Comparison of ENCODE assay signal across 9 mouse cellular contexts in the genomic region with DNA sequence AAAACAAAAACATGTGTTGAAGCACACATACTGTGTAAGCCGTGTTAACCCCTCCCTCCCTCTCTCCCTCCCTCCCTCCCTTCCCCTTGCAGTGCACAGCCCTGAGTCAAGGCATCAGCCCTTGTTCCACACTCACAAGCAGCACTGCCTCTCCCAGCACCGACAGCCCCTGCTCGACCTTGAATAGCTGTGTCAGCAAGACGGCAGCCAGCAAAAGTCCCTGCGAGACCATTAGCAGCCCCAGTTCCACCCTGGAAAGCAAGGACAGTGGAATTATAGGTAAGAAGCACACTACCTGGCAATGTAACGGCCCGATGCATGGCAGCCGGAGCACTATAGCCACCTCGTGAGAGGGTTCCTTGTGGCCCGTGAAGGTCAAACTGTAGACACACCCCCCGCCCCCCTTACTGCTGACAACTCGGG.
DNase-seq lines count a peak whose midpoint lies in the region; ATAC-seq and TF ChIP-seq lines count a peak whose summit lies in the region.
"Had no signal": no experiment of that assay in that cellular context is flagged by ENCODE, and none has a peak within 500 bp of the region (broad histone marks: within the 10 kb centered on the region; RNA-seq: fewer than 3 reads in every experiment).

No protein-coding gene starts in this region.

- peaks cover 4% of the 10 kb centered on the region; the same call in 1 of the 2 replicates for H3K36me3 ChIP-seq in intestine, embryonic 14.5 days (ENCODE audit: control insufficient read depth, insufficient read depth, low read length)
- H3K36me3 ChIP-seq in intestine, postnatal 0 days (ENCODE audit: control insufficient read depth, insufficient read depth): peaks cover 13% of the 10 kb centered on the region; the same call in 1 of the 2 replicates
- peaks cover 36% of the 10 kb centered on the region for H3K36me3 ChIP-seq in embryonic facial prominence, embryonic 10.5 days (replicated peaks)
- H3K36me3 ChIP-seq in kidney, adult 2 months (ENCODE audit: control insufficient read depth, insufficient read depth, low read length): no peaks in the 10 kb centered on the region

- no peak for TF ChIP-seq POLR2A in kidney, adult 2 months (IDR thresholded peaks at IDR 0.05; ENCODE audit: low read depth, low read length)

- no peaks in the 10 kb centered on the region for H3K9me3 ChIP-seq in intestine, embryonic 14.5 days (ENCODE audit: control insufficient read depth, low read length)
- H3K9me3 ChIP-seq in intestine, postnatal 0 days (ENCODE audit: control insufficient read depth): no peaks in the 10 kb centered on the region
- H3K9me3 ChIP-seq in embryonic facial prominence, embryonic 10.5 days: no peaks in the 10 kb centered on the region

- ATAC-seq in intestine, embryonic 14.5 days (replicated peaks; ENCODE audit: low FRiP score, low TSS enrichment, low read depth): 0 out of 2 replicates have a peak, but pooled peaks have one; percentile 44
- no peak for ATAC-seq in intestine, postnatal 0 days

- peaks cover 28% of the 10 kb centered on the region for H3K4me1 ChIP-seq in intestine, embryonic 14.5 days (replicated peaks; ENCODE audit: control insufficient read depth, insufficient read depth, low read length)
- no peaks in the 10 kb centered on the region for H3K4me1 ChIP-seq in intestine, postnatal 0 days (replicated peaks; ENCODE audit: control insufficient read depth, insufficient read depth, low read length)
- peaks cover 58% of the 10 kb centered on the region for H3K4me1 ChIP-seq in embryonic facial prominence, embryonic 10.5 days
- peaks cover 22% of the 10 kb centered on the region for H3K4me1 ChIP-seq in kidney, adult 2 months (ENCODE audit: control insufficient read depth, insufficient read depth, low read length)

- no peak for DNase-seq in intestine, embryonic 14.5 days (ENCODE audit: low spot score)
- DNase-seq in embryonic facial prominence, embryonic 10.5 days (ENCODE audit: low spot score): peak; percentile 45
- DNase-seq in kidney, adult 2 months: peak; percentile 62
- DNase-seq in neural tube, embryonic 10.5 days (ENCODE audit: extremely low spot score, low spot score): peak; percentile 52
- no peak for DNase-seq in left cerebral cortex, adult 8-10 months (ENCODE audit: low spot score in 2 of 2)
- DNase-seq in urinary bladder, postnatal 25 days (ENCODE audit: low spot score): no peak
- DNase-seq in cerebellum, adult 11-12 months: no peak

- H3K27ac ChIP-seq in intestine, embryonic 14.5 days (ENCODE audit: low read depth): no peak overlapping the region
- no peak overlapping the region for H3K27ac ChIP-seq in intestine, postnatal 0 days (ENCODE audit: low read depth, low read length)
- H3K27ac ChIP-seq in embryonic facial prominence, embryonic 10.5 days (replicated peaks): peak overlapping the region; percentile 57; the same call in 1 of the 2 replicates
- peak overlapping the region; percentile 41 for H3K27ac ChIP-seq in kidney, adult 2 months (ENCODE audit: insufficient read depth, low read depth, low read length)

- no peak overlapping the region for H3K9ac ChIP-seq in intestine, embryonic 14.5 days (ENCODE audit: low read length)
- H3K9ac ChIP-seq in intestine, postnatal 0 days (ENCODE audit: low read depth, low read length): no peak overlapping the region

- WGBS in intestine, embryonic 14.5 days: 41% methylated on average over 12 of the region's 12 CpGs
- WGBS in intestine, postnatal 0 days: 53% methylated on average over 12 of the region's 12 CpGs
- WGBS in embryonic facial prominence, embryonic 10.5 days: 42% methylated on average over 12 of the region's 12 CpGs
- 34% methylated on average over 12 of the region's 12 CpGs for WGBS in kidney, adult 2 months

- no peak overlapping the region for H3K4me2 ChIP-seq in intestine, embryonic 14.5 days (ENCODE audit: low read length)
- no peak overlapping the region for H3K4me2 ChIP-seq in intestine, postnatal 0 days (replicated peaks; ENCODE audit: low read depth)

- H3K4me3 ChIP-seq in intestine, embryonic 14.5 days (ENCODE audit: low read depth, low read length): no peak overlapping the region
- no peak overlapping the region for H3K4me3 ChIP-seq in intestine, postnatal 0 days (ENCODE audit: low read depth, low read length)
- peak overlapping the region; percentile 17; the same call in 1 of the 2 replicates for H3K4me3 ChIP-seq in embryonic facial prominence, embryonic 10.5 days
- H3K4me3 ChIP-seq in kidney, adult 2 months (ENCODE audit: insufficient read depth, low read depth, low read length): no peak overlapping the region
- H3K4me3 ChIP-seq: myocyte had no signal

- no peak for TF ChIP-seq CTCF in intestine, postnatal 0 days (IDR thresholded peaks at IDR 0.05; ENCODE audit: low read depth)
- no peak for TF ChIP-seq CTCF in kidney, adult 2 months (conservative IDR thresholded peaks at IDR 0.05; ENCODE audit: insufficient read depth, insufficient read length, low read depth, low read length)

- no peaks in the 10 kb centered on the region for H3K27me3 ChIP-seq in intestine, embryonic 14.5 days (replicated peaks; ENCODE audit: control insufficient read depth, insufficient read depth, low read length)
- no peaks in the 10 kb centered on the region for H3K27me3 ChIP-seq in intestine, postnatal 0 days (replicated peaks; ENCODE audit: control insufficient read depth, insufficient read depth, low read length)
- H3K27me3 ChIP-seq in embryonic facial prominence, embryonic 10.5 days (replicated peaks; ENCODE audit: low read depth, poor library complexity, severe bottlenecking): no peaks in the 10 kb centered on the region
- no peaks in the 10 kb centered on the region for H3K27me3 ChIP-seq in kidney, adult 2 months (replicated peaks; ENCODE audit: control insufficient read depth, insufficient read depth, low read length)

Comparison
In these comparisons a context has a peak if more than half of its experiments do, and no peak if none do; other contexts are left out.
1. DNase-seq: peak in embryonic facial prominence, embryonic 10.5 days (single experiment), kidney, adult 2 months (single experiment) and neural tube, embryonic 10.5 days (single experiment); none in intestine, embryonic 14.5 days (single experiment), left cerebral cortex, adult 8-10 months (0 of 2), urinary bladder, postnatal 25 days (single experiment) and cerebellum, adult 11-12 months (single experiment).
2. H3K27ac ChIP-seq: peak in embryonic facial prominence, embryonic 10.5 days (single experiment) and kidney, adult 2 months (single experiment); none in intestine, embryonic 14.5 days (single experiment) and intestine, postnatal 0 days (single experiment).